Mouse (Mus musculus) erythroblast, embryonic 14.5 days (primary cell): Measurements from ENCODE around the gene Slc12a8.

Experiments used
- GATA1 ChIP-seq: IDR thresholded peaks from 2 replicates; pipeline ENCODE4 v1.6.1; 2012; ENCODE audit warnings: low read length, inconsistent platforms, mixed read lengths
- TAL1 ChIP-seq: IDR thresholded peaks from 3 replicates; pipeline ENCODE4 v1.6.1; 2012; ENCODE audit warnings: low read length, inconsistent platforms, mixed read lengths

- TF ChIP-seq TAL1 (no peak), GATA1 (no peak)
Observed at GRCm38 (mm10) chr16:33581661-33582099, 64.6 kb downstream of the Slc12a8 start.
